Mouse (Mus musculus) layer of hippocampus, postnatal 10 days (tissue): Measurements from ENCODE around the gene Dbx1. TPM values are rescaled to one million over a fixed set of nuclear protein-coding genes. Genes with fewer than 3 reads are reported as not detected.

ENCODE experiments used
- DNase-seq, 2 experiments: peaks; one replicate each; pipeline ENCODE4 v3.0.0; 2021; ENCODE audit warnings: low spot score in 2 of 2
- long read RNA-seq: library from polyadenylated mRNA; stranded (forward); transcript quantifications from one replicate; pipeline ENCODE4 v2.0.0, GENCODE M21; 2023
- total RNA-seq, 2 experiments: library from RNA; stranded (reverse); gene quantifications; 2 replicates each; pipeline ENCODE4 v1.2.3; 2021

Gene Dbx1
- total RNA-seq: not detected
- long read RNA-seq: 0 reads

DNA sequence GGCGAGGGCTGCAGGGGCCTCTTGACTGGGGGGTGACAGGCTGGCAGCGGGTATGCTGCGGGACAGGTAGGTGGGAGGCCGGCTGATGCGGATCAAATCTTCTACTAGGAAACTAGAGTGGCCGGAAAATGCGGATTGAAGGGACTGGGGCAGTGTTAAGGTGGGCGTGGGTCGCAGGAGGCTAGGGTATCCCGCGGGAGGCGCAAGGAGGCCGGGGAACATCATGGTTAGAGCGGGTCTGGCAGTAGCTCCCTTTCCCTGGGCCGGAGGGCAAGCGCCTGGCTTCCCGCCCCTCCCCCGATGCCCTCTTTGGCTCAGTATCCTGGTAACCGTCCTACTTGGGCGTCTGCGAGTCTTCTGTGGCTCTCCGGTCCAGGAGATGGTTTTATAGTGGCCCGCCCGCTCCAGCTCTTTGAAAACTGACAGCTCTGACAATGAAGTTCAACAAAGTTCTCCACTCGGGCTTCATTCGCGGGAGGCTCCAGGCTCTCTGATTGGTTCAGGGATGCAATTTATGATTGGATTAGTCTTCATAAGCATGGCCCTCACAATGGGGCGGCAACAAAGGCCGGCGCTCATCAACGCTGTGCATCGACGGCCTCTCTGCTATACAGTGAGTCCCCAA lies at the start of gene Dbx1:
Gene Dbx1 (minus strand): TSS at position 359 of the 625 bp plus-strand sequence.
- no peak for DNase-seq

DNA sequence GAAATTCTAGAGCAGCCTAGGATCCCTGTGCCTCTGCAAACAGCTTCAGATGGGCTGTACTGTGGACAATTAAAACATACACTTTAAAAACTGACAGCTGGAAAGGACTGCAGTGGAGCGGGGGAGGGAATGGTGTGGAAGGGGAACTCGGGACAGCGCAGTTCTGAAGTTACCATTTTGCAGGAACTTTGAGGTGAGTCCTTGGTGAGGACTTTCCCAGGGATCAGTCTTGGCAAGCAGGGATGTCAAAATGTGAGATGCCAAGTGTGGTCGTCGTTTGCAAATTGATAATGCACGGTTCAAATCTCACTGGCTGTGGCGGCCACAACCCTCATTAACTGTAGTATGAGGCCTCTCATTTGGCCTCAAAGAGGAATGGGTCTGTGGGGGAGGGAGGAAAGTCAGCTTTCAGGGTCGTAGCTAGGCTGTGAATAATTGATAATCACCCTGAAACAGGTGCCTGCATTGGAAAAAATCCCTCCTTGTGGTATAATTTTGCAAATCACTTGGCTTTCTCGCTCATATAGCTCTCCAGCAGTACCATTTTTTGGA lies 42.3 kb upstream of the Dbx1 start:
- no peak for DNase-seq

DNA sequence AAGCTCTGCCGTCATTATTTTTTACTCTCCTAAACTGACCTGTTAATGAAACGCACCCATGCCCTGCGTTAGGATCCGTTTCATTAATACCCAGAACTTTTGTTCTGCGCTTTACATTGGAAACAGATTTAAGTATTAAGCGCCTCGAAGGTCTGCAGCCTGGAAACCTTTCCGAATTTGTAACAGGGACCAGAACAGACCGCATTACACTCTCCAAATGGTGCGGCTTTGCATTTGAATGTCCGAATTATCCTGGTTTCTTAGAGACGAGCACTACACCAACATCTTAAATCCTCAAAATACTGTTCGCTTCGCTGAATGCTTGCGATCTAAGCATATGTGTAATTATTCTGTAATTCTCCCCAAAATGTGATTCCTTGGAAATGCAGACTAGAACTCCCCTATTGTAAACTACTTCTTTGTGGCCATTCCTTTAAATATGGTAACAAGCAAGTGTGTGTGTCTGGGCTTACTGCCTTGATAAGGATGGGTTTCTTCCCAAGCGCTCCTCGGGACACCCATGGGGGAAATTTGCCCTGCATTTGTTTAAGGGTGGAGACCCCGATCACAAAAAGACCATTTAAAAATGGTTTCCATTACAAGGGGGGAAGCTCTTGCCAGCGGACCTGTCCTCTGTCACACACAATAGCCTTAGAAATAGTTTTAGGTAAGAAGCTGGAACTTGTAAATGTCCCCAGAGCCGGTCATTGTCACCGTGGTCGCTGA lies 41.6 kb upstream of the Dbx1 start:
- no peak for DNase-seq

DNA sequence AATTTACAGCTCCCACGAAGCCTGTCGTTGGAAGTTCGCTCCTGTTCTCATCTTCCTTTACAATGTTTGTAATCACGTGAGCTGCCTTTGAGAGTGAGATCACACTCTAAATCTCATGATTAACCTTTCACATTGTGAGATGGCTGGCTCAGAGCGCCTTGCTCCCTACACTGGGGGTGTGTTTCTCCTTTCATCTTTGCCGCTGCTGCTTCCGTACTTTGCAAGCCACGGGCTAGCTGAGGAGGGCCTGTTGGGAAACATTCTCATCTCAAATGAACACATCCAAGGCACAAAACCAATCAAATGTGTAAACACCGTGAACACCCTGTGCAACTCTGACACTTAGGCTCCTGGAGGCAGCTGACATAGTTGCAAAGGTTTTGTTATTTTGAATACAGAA lies 40.5 kb upstream of the Dbx1 start:
- DNase-seq: no peak

DNA sequence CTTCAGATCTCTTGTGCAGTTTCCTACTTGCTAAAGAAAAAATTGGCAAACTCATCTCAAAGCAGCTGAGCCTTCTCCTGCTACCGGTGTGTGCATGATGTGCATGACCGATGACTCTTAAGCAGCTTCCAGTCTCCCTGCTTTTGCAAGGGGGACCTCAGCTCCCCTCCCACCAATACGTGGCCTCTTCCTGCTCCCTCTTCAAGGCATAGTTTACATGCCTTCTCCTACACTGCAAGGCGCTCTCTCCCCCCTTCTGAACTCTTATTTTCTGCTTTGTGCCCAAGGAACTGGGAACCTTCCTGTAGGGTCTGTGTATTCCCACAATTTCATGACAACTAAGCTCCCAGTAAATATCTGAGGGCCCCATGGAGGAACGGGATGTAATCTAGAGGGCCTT lies 40.0 kb upstream of the Dbx1 start:
- no peak for DNase-seq

DNA sequence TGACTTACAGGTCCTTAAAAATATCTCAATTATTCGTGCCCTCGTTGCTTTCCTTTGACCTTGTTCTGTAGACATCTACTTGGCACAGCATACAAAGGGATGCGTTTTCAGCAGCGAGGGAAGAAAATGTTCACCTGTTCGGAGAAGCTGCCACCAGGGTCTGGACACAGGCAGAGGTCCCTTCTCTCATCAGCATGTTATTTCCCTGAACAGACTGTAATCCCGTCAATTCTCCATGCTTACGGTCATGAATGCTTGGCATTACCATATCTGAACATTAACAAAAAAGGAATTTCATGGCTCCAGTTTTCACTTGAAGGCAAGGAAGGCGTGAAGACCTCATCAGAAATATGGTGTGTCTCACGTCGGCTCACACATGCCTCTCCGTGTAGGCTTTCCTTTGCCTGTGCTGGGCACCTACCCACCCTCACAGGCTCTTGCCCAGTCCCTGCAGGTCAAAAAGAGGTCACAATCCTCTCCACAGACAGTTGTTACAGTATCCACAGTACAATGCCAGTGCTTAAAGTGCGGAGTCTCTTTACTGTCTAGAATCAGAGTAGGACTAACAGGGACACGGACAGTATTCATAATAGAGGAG lies 31.7 kb upstream of the Dbx1 start:
- DNase-seq: no peak

DNA sequence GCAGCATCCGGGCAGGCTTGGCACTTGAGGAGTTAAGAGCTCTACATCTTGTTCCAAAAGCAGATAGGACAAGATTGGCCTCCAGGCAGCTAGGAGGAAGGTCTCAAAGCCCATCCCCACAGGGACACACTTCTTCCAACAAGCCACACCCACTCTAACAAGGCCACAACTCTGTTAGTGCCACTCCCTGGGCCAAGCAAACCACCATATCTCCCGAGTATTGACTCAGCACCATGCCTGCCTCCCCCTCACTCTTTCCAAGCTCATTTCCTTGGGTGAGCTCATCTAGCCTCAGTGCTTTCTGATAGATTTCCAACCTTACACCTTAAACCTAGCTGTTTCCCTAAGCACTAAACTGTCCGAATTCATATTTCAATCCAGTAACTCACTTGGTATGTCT lies 26.9 kb upstream of the Dbx1 start:
- no peak for DNase-seq

DNA sequence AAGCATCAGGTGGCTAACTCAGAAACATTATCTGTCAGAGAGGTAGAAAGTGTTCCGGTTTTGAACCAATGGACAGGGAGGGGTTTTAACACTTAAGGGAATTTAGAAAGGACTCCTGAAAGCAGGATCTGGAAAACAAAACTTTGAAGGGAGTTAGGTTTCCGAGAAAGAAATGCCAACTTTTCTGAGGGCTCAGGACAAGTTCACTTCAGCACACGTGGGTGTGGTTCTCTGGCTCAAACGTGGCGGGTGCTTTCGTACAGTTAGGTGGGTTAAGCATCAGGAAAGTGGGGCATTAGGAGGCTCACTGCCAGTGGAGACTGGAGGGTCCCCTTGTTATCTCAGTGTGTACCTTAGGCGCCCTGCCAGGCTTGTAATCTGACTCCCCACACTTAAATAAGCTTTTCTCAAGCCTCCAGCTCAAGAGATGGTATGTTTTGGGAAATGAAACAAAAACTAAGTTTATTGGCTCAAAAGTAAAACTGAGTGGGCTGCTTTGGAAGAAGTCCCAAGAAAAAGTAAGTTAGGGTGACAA lies 25.9 kb upstream of the Dbx1 start:
- no peak for DNase-seq

DNA sequence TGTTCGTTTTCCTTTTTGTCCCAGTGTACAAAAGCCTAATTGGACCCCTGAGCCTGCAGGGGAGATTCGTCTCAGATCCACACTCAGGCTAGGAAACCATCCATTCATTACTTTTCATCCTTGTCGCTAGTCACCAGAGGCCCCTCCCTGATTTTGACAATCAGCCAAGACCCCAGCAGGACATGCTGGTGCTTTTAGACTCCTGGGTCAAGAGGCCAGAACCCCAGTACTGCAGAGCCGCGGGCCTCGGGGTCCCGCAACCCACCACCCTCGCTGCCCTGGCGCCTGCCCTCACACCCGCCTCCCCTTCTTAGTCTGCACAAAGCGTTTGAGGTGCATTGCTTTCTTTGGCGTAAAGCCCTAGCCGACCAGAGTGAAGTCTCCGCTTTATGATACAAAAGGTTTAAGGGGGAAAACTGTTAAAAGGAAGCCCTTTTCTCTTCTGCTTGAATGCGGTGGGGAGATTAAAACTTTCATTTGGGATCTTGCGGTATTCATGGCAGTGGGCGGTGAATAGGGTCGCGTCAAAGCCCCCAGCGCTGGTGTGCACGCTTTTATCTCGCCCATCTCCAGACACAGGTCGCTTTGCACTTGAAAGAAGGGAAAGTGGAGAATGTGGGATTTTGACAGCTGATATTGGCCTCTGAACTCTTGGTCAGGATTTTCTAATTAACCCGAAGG lies 25.3 kb upstream of the Dbx1 start:
- no peak for DNase-seq

DNA sequence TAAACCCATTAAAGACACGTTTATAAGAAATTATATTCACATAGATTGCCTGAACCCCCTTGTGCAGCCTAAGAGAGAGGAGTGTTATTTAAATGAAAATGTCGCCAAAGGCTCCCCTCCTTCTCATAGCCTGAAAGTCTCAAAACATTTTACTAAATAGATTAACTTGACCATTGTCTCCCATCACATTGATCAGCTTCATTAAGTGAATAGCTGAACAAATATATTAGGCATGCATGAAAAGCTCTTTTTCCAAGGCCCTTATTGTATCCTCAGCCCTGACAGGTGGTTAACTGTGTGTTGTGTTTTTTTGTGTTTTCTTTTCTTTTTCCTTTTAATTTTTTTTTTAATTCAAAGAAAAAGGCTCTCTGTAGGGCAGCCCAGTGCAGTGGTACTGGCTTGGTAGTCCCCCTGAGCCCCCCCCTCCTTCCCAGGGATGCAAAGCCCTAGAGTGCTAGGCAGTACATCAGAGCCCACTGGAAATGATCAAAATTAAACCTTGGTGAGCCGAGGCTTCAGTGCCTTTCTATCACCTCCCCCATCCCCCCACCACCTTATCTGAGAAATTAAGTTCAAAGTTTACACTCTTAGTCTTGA lies 4.2 kb upstream of the Dbx1 start:
- no peak for DNase-seq

DNA sequence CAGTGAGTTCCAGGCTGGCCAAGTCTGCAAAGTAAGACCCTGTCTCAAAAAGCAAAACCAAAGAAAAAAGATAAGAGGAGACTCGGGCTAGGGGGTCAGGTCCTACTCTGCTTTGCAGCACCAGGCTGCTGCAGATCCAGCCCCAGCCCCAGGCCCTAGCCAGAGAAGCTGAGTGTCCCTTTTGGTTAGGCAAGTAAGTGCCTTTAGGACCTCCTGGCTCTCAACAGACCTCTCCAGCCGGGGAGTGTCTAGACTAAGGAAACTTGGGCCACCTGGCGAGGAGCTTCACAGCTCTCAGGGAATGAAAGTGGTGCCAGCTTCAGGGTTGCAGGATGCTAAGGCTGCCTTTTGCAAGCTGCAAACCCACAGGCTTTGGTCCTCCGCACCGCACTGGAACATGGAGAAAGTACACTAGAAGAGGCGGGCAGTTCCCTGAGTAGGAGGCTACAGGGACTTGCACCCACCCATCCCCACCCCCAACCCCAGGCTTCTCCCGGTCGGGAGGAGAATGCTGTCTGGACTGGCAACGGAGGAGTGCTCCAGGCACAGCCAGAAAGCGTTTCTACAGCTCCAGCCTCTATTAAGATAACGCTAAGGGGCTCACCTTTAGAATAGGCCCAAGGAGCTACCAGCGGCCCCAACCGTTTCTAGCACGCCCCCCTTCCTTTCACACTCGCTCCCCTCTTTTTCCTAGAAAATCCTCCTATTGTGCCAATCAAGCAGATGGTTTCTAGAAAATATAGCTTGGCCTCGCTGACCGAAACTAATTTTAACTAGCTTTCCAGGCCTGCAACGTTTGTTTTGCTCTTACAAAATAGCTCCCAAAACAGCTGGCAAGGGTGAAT lies 3.4 kb upstream of the Dbx1 start:
- DNase-seq: no peak

DNA sequence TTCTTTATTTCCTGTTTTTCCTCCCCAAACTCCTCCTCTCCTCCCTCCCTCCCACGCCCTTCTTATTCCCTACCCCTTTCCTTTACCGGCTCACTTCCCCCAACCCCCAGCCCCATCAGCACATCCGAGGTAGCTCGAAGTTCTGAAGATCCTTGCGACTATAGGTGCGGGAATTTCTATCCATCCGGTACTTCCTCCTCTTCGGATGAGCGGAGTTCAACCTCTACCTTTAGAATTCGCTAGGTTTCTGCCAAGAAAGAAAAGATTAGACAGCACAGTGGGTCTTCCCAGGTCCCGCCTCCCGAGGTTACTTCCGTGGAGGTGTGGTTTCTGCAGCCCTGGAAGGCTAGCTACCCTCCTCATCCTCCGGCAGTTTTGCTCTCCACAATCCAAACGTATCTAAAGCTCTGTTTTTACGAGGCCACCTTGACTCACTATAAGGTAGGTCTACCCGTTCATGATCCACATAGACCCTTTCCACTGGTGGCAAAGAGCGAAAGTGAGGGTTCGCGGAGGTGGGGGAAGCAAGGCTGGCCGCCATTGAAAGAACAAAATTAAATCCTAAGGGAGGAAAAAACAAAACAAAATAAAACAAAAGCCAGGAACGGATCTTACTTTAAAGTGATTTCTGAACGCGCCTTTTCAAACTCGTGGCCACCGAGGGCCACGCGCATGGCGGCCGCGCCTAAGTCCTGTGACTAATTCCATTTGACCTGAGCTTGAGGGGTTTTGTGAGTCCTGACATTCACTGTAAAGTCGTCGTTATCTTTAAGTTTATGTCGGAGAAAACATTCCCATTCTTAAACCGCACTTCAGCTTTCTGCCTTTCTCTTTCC lies 2.5 kb upstream of the Dbx1 start:
- DNase-seq: no peak

DNA sequence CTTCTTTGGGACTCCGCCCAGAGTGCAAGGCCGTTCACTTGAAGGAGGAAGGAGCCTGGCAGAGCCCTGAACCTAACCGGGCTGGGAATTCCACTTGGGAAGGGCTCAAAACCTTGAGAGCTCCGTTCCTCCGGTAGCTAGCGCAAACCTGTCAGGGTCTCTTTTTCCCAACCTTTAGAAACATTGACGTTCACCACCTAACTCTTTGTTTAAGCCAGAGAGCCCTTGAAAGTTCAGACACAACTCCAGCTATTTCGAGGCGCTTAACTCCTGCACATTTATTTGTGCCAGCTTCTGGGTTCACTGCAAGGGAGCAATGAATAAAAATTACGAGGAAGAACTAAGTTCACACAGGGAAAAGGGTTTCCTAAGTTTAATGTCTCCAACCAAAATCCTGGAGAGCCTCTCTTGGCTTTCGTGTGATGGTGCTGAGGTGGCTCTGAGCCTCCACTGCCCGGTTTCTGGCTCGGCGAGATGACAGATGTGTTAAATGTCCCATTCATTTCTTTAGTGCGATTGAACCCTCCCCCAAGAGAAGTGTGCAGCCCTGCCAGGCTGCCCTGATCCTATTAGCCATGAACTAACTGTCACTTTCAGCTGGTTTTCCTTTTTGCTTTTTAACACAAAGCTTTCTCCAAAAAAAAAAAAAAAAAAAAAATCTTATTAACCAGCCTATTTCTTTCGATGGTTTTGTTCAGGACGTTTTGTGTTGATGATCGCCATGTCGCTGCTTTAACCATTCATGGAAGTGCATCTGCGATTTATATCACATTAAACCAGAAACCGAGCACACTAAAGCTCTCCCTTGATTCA lies 1.4 kb upstream of the Dbx1 start:
- DNase-seq: no peak

DNA sequence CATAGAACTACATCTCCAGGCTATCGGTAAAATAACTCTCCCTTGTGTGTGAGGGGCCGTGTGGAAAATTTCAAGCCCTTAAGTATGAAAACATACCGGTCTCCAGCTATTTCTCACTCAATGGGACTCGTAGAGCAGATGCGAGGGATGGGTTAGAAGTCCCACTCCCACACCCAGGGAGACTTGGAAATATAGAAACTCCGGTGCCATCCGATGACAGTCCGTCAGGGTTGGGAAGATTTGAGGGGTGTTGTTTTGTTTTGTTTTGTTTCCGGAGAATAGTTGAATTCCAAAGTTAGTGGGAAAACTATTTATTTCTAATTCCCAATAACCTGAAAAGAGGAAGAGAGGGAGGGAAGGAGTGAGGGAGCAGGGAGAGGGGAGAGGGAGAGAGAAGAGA lies 632 bp upstream of the Dbx1 start:
- DNase-seq: no peak

DNA sequence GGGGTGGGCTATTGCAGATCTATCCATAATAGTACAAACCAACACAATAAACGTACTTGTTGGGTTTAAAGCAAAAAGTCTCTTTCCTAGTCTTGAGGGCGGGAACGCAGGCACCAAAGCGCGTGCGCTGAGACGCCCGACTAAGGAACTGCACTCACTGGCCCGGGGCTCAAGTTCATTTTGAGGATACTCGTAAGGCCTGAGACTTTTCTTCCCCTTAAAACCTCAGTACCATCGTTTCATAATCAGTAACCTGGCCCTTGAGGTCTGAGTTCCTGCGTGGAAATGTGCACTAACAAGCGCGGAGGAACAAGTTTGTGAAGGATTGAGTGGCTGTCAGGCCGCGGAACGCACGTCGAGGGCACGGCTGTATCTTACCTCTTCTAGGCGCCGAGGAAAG lies 678 bp downstream of the Dbx1 start:
- no peak for DNase-seq

DNA sequence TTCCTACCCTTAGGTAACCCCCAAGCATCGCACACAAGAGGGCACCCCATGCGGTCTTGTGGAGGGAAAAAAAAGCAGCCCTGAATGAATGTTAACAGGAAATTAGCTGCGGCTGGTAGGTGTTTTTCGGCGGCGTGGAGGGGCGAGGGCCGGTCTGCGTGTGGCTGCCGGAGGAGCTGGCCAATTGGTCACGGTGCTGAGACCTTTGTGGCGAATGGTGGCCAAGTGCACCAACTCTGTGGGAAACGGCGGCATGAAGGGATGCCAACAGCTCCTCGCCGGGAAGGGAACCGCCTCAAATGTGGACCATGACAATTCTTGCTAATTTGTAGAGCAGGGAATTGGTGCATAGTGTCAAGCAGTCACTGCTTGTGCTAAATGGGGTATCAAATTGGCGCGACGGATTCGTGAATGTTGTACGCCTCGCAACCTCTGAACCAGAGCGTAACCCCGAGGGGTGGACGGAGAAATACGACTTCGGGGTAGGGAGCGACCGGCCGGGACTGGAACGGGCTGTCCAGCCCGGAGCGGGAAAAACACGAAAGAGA lies 1.5 kb downstream of the Dbx1 start:
- no peak for DNase-seq

DNA sequence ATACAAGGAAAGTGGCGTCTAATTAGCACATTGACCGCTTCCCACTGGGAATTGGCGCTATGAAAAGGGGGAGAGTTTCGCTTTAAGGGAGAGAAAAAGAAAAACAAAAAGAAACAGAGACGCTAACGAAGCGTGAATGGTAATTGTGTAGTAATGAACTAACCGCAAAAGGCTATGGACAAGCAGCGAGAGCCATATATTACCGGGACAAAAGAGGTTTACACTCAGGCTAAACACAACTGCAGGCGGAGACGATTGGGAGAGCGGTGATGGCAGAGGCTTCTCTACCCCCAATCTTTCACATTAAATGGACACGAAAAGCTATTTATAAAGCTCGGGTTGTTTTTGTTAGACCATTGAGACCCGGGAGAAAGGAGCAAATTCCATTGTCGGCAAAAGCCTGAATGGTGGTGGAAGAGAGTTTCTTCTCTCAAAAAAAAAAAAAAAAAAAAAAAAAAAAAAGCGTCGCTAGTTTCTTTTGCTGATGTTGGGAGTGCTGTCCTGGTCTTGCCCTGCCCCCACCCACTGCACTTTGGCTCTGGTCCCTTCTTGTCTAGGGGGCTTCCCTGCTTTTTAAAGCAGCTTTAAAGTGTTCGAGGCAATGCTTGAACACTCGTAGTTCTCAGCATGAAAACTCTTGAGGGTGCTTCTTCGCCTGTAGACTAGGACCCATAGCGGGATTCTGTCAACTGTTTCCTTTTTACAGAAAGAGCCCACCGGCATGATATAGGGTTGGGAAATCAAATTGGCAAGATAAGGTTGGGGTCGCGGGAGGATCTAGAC lies 2.2 kb downstream of the Dbx1 start:
- no peak for DNase-seq
